ENCODE assay signal across 28 mouse cellular contexts in genomic region chr17:77471921-77472320, GRCm38 (mm10).
"Had no signal": no experiment of that assay in that cellular context is flagged by ENCODE, and none has a peak within 500 bp of the region (broad histone marks: within the 10 kb centered on the region; RNA-seq: fewer than 3 reads in every experiment).

No protein-coding gene starts in this region.

- DNase-seq: left cerebral cortex, postnatal 4 days; liver; liver, embryonic 13.5 days; liver, postnatal 0 days; lung, adult 18-20 months; lung, adult 2 months; lung, embryonic 14.5 days; lung, postnatal 10 days; lung, postnatal 14 days; lung, postnatal 36 days; lung, postnatal 4 days; midbrain, embryonic 14.5 days had no signal

- H3K9me3 ChIP-seq: limb, embryonic 10.5 days; limb, embryonic 12.5 days; limb, embryonic 13.5 days; limb, embryonic 15.5 days; liver, embryonic 12.5 days; liver, embryonic 15.5 days; lung, embryonic 15.5 days; megakaryocyte, embryonic 14.5 days; midbrain, embryonic 10.5 days; midbrain, embryonic 12.5 days; midbrain, embryonic 13.5 days; midbrain, embryonic 15.5 days; neural tube, embryonic 12.5 days had no signal

- H3K9ac ChIP-seq: limb, embryonic 12.5 days; limb, embryonic 13.5 days; limb, embryonic 15.5 days; liver, embryonic 12.5 days; liver, embryonic 13.5 days; liver, embryonic 14.5 days; liver, embryonic 15.5 days; liver, postnatal 0 days; lung, embryonic 14.5 days; lung, embryonic 15.5 days; midbrain, embryonic 12.5 days; midbrain, embryonic 13.5 days; midbrain, embryonic 15.5 days; neural tube, embryonic 12.5 days had no signal

- H3K4me1 ChIP-seq: limb, embryonic 10.5 days; limb, embryonic 12.5 days; limb, embryonic 13.5 days; limb, embryonic 15.5 days; liver, embryonic 12.5 days; liver, embryonic 13.5 days; liver, embryonic 15.5 days; lung, embryonic 15.5 days; megakaryocyte, embryonic 14.5 days; midbrain, embryonic 10.5 days; midbrain, embryonic 12.5 days; midbrain, embryonic 13.5 days; midbrain, embryonic 15.5 days; neural tube, embryonic 12.5 days had no signal

- H3K27me3 ChIP-seq: limb, embryonic 12.5 days; limb, embryonic 13.5 days; limb, embryonic 15.5 days; liver, embryonic 12.5 days; liver, embryonic 13.5 days; liver, embryonic 15.5 days; lung, embryonic 15.5 days; megakaryocyte, embryonic 14.5 days; midbrain, embryonic 12.5 days; midbrain, embryonic 13.5 days; midbrain, embryonic 15.5 days; neural tube, embryonic 12.5 days had no signal

- H3K4me3 ChIP-seq: limb, embryonic 10.5 days; limb, embryonic 12.5 days; limb, embryonic 13.5 days; limb, embryonic 15.5 days; liver, embryonic 12.5 days; liver, embryonic 13.5 days; liver, embryonic 15.5 days; lung, embryonic 15.5 days; megakaryocyte, embryonic 14.5 days; midbrain, embryonic 10.5 days; midbrain, embryonic 12.5 days; midbrain, embryonic 13.5 days; midbrain, embryonic 15.5 days; myocyte; neural tube, embryonic 12.5 days had no signal

- H3K27ac ChIP-seq: limb, embryonic 10.5 days; limb, embryonic 12.5 days; limb, embryonic 13.5 days; limb, embryonic 15.5 days; liver, embryonic 12.5 days; liver, embryonic 13.5 days; liver, embryonic 14.5 days; liver, embryonic 15.5 days; lung, embryonic 15.5 days; macrophage; midbrain, embryonic 10.5 days; midbrain, embryonic 12.5 days; midbrain, embryonic 13.5 days; midbrain, embryonic 15.5 days; neural tube, embryonic 12.5 days had no signal

- H3K36me3 ChIP-seq: limb, embryonic 10.5 days; limb, embryonic 12.5 days; limb, embryonic 13.5 days; limb, embryonic 15.5 days; liver, embryonic 12.5 days; liver, embryonic 13.5 days; liver, embryonic 15.5 days; lung, embryonic 15.5 days; midbrain, embryonic 10.5 days; midbrain, embryonic 12.5 days; midbrain, embryonic 13.5 days; midbrain, embryonic 15.5 days; neural tube, embryonic 12.5 days had no signal
